Mouse (Mus musculus) macrophage (primary cell): ENCODE measurements around the gene Map2k5. TPM values are rescaled to one million over a fixed set of nuclear protein-coding genes. Genes with fewer than 3 reads are reported as not detected.

Experiments
- polyA plus RNA-seq: library from polyadenylated mRNA; stranded (reverse); fragments of 250-400 nt; gene quantifications from 3 replicates; pipeline ENCODE4 v1.2.4, GENCODE M21; 2018; ENCODE audit warnings: inconsistent platforms

Gene Map2k5
- polyA plus RNA-seq, 1 experiment from 2014 or later = 30.0 TPM

Other genes with a start within 250 kb of the Map2k5 start
- gene Skor1, start 228.9 kb downstream of the Map2k5 start, polyA plus RNA-seq = 0.04 TPM in 1 of 3 replicates, not detected in the others
- gene 2300009A05Rik, start 21.3 kb upstream of the Map2k5 start, polyA plus RNA-seq = 14.8 to 25.1 TPM (median 18.0 TPM) in 3 replicates
- not detected in 3 replicates for gene Iqch, start 224.6 kb upstream of the Map2k5 start, polyA plus RNA-seq
- 22.5 to 45.8 TPM (median 24.3 TPM) in 3 replicates for gene Aagab, start 224.8 kb upstream of the Map2k5 start, polyA plus RNA-seq